Mouse (Mus musculus): Measurements from ENCODE around the gene Miox. TPM values are rescaled to one million over a fixed set of nuclear protein-coding genes. Genes with fewer than 3 reads are reported as not detected.

Miox gene
- total RNA-seq, 4 experiments from 2014 or later: 1.4 TPM; not detected in 2

DNA sequence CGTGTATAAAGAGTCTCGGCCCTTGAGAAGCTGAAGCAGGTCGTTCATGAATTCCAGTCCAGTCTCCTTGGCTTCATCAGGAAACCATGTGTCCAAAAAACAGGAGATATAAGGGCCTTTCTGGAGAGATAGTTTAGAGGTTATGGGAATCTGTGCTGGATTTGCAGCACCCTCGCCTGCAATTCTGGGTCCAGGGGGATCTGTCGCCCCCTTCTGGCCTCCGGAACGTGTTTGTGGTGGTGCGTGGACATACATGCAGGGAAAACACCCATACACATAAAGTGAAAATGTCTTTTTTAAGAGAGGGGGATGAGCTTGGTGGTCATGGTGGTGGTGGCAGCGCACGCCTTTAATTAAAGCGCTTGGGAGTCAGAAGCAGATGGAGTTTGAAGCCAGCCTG lies 18.1 kb upstream of the Miox start:
- DNase-seq: no peak

DNA sequence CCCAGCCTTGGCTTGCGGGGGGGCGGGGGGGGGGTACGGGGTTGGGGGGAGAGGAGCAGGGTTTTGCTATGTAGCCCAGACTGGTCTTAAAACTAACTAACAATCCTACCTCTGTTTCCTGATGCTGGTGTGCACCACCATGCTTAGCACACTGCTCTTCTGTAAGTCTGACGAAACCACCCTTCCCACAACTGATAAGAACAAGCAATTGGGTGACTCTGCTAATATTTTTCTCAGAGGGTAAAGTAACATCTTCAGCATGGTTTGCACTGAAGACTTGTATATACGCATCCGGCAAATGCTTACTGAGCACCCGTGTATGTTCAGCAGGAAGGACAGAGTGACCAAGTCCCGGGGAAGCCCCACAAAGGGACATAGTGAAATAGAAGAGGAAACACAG lies 12.9 kb upstream of the Miox start:
- no peak for DNase-seq

DNA sequence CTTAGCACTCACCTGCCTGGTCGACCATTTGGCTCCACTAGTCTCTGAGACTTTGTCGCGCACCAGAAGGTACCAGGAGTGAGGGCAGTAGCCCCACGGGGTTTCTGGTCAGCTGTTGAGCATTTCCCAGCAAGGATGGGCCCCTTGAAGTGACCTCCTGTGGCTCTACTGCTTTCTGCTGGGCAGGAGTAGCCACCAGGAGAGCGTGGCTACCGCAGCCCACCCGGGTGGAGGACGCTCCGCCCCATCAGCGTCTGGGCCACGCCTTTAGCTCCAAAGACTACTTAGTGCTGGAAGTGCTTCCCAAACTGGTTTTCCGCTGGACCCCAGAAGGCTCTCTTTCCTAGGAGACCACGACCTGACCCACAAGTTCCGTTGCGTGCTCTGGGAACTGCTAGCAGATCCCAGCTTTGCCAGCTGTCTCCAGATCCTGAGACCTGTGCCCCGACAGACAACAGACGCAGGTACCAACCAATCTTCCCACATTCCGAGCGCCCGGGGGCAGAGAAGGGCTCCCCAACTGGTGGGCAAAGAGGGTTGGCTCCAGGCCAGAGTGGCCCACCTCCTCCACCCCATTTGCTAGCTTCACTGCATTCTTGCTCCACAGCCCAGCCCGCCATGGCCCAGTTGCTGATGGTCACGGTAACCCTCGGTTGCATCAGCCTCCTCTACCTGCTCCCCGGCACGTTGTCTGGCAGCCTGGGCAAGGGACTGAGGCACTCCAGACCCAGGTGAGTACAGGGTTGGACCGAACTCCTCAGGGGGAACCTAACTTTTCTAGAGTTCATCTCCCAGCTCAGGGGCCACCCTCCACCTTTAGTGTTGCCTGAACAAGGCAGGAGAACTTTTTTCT lies 11.3 kb upstream of the Miox start, which contains the start of gene Adm2:
Gene Adm2, plus strand, starts transcription at position 51 of the 853 bp plus-strand sequence.
- no peak for DNase-seq

DNA sequence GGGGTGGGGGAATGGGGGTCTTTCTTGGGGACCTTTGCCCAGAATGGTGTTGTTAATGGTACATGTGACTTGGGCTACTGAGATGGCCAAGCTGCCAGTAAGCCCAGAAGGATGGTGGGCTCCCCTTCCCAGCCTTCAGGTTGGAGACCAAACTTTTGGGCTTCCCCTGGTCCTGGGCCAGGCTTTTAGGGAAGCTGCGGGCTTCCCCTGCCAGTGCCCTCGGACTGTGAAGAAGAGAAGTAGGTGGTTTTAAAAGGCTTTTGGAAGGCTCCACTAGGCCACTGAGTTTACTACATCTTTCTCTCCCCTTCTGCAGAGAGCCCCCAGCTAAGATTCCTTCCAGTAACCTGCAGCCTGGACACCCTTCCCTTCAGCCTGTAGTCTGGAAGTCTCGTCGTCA lies 10.5 kb upstream of the Miox start:
- DNase-seq: no peak

DNA sequence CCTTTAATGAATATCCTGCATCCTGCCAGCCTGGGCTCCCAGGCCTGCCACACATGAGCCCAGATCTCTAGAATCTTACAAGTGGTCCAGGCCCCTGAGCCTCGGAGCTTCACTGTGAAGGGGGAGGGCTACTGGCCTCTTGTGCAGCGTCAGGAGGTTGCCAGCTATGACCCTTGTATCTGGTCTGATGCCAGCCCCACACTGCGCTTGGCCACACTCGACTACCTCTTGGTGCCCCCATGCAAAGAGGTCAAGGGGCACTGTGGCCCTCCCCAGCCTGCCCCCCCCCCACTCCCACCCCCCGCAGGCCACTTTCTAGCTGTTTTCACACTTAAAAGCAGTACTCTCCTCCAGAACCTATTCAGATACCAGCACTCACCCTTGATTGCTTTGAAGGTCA lies 7.8 kb upstream of the Miox start:
- no peak for DNase-seq

DNA sequence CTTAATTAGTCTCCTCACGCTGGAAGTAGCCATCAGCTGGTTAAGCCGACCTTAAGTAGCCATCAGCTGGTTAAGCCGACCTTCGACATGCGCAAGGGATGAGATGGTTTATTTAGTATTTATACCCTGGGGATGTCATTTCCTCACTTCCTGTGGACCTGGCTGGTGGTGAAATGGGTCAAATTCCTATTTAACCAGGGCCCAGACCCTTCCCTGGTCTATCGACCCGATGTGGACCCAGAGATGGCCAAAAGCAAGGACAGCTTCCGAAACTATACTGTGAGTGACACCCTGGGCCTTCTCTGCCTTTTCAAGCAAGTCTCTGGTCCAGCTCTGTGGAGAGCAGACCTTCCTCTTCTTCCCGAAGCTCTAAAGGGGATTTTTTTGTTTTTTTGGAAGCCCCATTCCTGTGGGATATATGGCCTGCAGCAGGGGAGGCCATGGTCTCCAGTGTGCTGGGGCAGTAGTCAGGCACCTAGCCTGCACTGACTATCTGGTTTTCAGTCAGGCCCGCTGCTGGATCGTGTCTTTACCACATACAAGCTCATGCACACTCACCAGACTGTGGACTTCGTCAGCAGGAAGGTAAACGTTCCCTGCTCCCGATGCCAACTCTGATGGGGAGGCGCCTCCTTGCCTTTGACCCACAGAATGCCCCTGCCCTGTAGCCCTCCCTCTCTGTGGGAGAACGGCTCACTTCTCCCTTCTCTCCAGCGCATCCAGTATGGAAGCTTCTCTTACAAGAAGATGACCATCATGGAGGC lies 758 bp downstream of the Miox start:
- no peak for DNase-seq

DNA sequence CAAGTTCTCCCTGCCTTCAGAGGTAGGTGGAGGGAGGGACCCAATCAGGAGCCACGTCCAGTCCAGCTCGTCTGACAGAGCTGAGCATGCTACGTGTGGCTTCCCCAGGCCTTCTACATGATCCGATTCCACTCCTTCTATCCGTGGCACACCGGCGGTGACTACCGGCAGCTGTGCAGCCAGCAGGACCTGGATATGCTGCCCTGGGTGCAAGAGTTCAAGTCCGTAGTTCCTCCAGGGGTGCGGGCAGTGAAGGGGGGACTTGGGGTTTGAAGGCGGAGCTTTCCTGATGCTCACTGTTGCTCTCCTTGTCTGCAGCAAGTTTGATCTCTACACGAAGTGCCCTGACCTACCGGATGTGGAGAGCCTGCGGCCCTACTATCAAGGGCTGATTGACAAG lies 2.2 kb downstream of the Miox start:
- no peak for DNase-seq

DNA sequence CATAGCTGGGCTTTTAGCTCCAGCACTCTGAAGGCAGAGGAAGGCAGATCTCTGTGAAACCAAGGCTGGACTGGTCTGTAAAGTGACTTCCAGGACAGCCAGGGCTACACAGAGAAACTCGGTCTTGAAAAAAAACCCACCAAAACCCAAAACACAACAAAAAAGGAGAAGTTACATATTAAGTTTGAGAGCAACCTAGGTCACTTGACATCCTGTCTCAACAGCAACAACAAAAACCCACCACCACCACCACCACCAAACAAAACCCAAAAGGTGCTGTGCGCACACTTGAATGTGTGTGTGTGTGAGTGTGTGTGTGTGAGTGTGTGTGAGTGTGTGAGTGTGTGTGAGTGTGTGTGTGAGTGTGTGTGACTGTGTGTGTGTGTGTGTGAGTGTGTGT lies 5.5 kb downstream of the Miox start:
- no peak for DNase-seq

DNA sequence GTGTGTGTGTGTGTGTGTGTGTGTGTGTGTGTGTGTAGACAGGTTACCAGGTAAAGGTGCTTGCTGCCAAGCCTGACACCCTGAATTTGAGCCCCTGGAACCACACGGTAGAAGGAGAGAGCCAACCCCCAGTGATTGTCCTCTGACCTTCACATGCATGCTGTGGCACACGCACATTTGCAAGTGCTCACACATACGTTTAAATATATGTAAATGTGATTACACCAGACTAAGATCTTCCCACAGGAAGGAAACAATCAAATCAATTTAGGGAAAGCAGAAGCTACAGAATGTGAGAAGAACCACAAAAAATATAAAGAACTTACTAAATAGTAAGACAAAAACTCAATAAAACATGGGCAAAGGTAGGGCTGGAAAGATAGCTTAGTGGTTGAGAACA lies 5.9 kb downstream of the Miox start:
- DNase-seq: no peak

DNA sequence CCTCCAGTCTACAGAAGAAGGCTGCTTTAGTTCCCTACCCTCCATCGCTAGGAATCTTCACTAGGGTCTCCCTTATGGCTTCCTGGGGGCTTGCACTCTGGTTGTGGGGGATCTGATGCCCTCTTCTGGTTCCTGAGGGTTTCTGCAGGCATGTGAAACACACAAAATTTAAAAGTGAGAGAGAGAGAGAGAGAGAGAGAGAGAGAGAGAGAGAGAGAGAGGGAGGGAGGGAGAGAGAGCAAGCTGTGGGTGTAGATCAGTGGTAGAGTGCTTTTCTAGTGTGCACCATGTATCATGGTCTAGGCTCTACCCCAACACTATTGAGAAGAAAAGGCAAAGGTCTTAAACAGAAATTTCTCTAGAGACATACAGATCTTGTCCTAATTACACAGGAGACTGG lies 7.5 kb downstream of the Miox start:
- no peak for DNase-seq

DNA sequence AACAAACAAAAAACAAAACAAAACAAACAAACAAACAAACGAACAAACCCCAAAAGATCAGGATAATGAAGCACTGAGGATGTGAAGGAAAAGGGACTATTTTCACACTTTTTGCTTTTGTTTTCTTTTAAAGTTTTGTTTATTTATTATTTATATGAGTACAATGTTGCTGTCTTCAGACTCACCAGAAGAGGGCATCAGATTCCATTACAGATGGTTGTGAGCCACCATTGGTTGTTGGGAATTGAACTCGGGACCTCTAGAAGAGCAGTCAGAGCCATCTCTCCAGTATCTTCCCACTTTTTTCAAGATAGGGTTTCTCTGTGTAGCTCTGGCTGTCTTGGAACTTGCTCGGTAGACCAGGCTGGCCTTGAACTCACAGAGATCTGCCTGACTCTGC lies 9.1 kb downstream of the Miox start:
- no peak for DNase-seq

DNA sequence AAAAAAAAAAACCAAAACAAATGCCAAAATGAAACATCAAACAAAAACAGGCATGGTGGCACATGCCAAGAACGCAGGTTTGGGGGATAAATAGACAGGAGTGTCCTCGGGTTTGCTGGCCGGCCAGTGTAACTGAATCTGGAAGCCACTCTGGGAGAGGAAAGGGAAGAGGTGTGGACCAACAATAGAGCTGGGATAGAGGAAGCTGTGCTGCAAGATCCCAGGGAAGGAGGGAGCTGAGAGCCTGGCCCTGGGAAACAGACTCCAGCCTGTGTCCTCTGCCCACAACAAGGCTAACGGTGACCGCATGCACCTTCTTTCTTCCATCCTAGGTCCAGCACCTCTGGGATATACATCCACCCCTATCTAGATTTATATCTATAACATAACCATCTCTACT lies 16.2 kb downstream of the Miox start:
- DNase-seq: no peak

DNA sequence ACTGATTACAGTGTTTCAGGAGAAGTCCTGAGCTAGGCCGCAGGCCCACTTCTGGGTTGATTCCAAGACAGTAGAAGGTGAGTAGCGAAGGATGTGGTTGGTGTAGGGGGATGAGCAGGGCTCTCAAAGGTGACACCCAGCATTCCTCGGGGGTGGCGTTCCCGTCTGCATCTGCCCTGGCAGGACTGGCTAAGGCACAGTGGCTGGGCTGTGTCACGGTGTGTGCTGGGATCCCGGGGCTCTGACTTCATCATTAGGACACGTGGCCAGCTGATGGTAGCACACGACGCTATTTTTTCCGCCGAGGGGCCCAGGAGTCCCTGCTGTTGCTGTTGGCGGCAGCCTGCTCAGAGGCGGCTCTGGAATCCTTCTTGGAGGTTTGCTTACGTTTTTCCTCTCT lies 17.1 kb downstream of the Miox start:
- DNase-seq: no peak

DNA sequence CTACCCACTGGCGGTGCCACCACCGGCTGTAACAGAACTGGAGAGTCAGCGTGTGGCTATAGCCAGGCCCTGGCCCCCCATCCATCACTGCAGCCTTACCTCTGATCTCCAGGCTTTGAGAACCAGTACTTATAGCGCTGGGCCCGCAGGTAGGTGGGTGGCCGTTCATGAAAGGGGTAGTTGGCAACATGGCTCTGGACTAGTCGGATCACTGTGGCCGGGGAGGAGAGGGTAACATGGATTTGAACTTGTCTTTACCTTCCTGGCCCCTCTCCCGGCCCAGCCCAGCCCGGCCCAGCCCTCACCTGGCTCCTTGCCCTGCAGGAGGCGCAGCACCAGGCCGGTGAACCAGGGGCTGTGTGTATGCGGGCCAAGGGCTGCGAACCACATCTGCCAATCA lies 17.9 kb downstream of the Miox start:
- DNase-seq: no peak

DNA sequence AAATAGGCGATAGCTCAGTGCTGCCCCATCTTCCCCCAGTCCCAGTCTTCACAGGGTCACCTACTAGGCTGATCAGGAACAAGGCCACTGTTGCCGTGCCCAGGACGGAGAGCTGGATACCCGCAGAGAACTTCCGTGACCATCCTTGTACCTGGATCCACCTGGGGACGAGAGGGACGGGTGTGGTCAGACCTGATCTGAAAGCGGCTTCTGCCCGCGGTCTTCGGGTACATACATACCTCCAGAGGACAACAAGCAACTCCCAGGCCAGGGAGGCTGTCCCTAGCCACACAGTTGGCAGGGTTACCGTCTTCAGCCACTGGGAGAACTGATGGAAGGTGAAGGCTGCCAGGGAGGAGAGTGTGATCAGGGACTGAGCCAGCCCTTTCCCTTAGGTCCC lies 18.6 kb downstream of the Miox start:
- DNase-seq: no peak

DNA sequence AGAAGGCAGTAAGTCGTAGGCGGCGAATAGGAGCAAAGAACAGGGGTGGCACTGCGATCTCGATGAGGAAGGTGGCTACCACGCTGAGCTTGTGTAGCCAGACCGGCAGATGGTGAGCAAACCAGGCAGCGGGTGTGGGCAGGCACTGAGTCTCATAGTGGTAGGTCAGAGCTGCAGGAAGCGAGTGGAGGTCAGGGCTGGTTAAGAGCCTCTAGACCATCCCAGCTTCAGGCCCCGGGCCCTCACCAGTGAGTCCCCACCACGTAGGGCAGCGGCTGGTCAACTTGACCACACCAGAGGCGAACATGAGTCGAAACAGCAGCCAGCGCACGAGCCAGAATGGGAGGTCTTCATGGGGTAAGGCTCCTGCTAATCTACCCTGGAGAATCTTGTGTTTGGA lies 19.6 kb downstream of the Miox start:
- DNase-seq: no peak

DNA sequence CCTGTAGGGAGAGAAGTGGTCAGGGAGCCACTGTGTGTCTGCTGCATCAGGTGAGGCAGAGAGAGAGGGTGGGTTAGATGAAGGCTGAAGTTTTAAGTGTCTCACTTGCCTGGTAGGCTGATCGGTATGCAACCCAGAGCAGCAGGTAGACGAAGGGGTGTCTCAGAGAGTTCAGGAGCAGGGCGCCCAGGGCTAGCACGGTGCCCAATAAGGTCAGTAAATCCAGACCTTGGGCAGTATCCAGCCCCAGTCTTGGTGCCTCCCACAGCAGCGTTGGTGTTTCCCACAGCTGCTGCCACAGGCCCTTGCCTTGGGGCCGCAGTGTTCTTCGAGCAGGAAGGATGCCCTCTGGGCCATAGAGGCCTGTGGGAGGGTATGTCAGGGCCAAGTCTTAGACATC lies 20.3 kb downstream of the Miox start:
- no peak for DNase-seq

DNA sequence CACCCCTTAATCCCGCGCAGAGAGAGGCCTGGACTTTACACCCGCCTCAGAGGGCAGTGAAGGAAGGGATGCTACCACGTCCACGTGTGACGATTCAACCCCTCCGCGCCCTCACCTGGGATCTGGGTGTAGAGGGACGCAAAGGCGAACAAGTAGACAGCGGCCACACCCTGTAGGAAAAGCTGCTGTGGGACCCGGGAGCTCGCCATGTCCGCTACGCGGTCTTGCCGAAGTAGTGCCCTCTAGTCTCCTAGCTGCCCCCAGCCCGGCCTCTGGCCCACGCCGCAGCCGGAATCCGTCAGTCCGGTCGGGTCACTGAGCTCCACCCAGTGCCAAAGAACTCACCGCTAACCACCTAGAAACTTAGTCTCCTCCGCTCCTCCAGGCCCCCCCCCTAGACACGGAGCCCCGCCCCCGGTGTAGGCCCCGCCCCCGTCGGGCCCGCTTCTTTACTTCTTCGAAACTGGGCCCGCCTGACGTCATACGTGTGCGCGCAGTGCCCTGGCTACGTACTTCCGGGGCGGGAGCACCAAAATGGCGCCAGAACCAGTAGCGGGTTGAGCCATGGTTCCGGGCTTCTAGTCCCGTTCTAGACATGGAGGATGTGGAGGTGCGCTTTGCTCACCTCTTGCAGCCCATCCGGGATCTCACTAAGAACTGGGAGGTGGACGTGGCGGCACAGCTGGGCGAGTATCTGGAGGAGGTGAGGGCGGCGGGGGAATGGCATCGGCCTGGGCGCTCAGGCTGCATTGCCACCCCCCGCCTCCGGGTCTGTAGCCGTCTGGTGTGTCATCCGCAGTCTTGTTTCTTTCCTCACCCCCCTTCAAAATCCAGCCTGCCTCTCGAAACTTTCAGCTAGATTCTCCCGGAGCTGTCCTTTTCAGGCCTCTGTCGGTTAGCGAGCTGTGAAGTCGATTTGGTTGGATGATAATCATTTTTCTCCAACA lies 21.3 kb downstream of the Miox start, which contains the start of the genes Lmf2 and Ncaph2:
Gene Lmf2, minus strand, starts transcription at position 419 of the 947 bp plus-strand sequence.
Gene Ncaph2, plus strand, starts transcription at position 479 of the 947 bp plus-strand sequence.
- peak; percentile 94 for DNase-seq

DNA sequence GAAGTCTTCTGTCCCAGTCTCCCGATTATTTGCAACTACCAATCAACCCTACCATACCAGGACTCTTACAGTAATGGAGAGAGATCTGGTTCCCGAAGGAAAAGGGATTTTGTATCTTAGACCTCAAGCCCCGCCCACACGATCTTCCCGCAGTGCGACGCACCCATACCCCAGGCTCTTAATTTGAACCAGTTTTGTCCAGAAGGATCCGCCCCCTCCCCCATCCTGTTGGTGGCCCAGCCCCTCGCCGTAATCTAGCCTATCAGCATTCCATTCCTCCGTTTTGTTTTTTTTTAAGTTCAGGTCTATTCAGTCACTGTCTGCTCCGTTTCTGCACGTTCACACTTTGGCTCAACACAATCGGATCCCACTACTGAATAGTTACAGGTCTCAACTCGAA lies 22.2 kb downstream of the Miox start:
- DNase-seq: peak; percentile 45

DNA sequence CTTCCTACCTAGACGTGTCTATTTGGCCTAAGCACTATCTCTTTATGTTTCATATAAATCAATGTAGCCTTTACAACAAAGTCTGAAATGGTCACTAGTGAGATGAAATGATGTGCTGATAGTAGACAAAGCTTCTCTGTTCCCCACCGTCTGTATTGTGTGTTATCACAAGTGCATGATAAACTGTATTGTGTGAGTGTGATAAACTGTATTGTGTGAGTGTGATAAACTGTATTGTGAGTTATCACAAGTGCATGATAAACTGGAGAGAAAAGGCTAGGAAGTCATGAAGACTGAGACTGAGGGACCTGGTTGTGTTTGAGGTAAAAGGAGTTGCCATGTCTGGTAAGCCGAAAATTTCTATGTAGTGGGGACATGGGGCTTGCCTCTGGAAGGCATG lies 24.6 kb downstream of the Miox start:
- DNase-seq: no peak

DNA sequence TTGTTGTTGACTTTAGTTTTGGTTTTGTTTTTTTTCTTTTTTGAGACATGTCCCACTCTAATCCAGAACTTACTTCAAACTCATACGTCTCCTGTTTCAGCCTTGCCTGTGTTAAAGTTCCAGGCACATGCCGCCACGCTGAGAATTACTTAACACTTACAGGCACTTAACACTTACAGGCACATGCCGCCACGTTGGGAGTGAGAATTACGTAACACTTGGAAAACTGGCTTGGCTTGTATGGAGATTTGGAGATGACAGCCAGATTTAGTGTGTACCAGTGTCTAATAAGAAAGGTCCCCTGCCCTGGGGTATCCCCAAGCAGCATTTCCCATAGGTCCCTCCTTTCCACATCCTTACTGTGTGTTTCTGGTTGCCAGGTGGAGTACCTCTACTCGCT lies 28.9 kb downstream of the Miox start:
- DNase-seq: no peak

DNA sequence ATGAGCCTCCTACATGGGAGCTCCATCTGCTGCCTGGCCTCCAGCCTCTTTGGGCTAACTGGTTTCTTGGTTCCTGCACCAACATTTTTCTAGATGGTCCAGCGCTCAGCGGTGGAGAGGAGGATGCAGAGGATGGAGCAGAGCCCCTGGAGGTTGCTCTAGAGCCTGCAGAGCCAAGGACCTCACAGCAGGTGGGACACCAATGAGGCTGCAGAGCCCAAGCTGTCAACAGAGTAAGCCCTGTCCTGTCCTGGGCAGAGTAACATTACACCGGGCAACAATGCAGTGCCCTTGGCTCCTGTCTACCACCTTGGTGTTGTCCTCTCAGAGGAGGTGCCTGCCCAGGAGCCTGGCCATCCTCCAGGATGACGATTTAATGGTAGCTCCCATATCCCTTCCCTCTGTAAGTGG lies 30.9 kb downstream of the Miox start:
- no peak for DNase-seq

DNA sequence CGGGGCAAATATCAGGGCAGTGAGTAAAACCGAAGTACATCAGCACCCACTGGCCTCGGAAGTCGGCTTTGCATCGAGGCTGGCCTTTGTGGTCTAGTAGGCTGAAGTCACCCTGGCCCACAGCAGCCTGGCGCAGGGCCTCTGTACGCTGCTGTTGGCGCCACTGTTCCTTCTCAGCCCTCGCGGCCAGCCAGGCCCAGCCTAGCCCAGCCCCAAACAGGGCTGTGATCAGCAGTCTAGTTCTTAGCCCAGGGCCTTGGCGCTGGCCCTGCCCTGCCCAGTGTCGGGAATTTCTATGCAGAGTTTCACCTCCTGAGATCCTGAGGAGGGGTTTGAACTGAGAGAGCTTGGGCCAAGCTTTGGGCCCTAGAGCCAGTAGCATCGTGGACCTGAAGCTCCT lies 37.9 kb downstream of the Miox start:
- no peak for DNase-seq

Measured in adrenal gland, adult 8-10 months (tissue).